Mouse (Mus musculus) stomach, embryonic 14.5 days (tissue): ENCODE results near the gene Surf1. TPM values are rescaled to one million over a fixed set of nuclear protein-coding genes. Genes with fewer than 3 reads are reported as not detected.

Experiments used
- ATAC-seq: fragments of 200-750 bp; cut with Nextera tagmentation; 2 replicates; pipeline ENCODE4 v1.8.0; 2017; ENCODE audit warnings: low read depth, moderate TSS enrichment; ENCODE audit not compliant: insufficient number of reproducible peaks, insufficient read depth, low FRiP score
- H3K27ac ChIP-seq: fragments of 300-500 bp; sonication (generic); 2 replicates; pipeline ENCODE4 v1.5.1; 2014; ENCODE audit warnings: mild to moderate bottlenecking, low read length, moderate library complexity, mixed read lengths
- H3K27me3 ChIP-seq: fragments of 300-500 bp; sonication (generic); 2 replicates; pipeline ENCODE4 v1.6.1; 2014; ENCODE audit warnings: low read length, control low read depth, mixed read lengths; ENCODE audit not compliant: control insufficient read depth, insufficient read depth
- H3K36me3 ChIP-seq: fragments of 300-500 bp; sonication (generic); 2 replicates; pipeline ENCODE4 v1.6.1; 2014; ENCODE audit warnings: mild to moderate bottlenecking, control low read depth, low read length, moderate library complexity, mixed read lengths; ENCODE audit not compliant: control insufficient read depth, insufficient read depth
- H3K4me1 ChIP-seq: fragments of 300-500 bp; sonication (generic); 2 replicates; pipeline ENCODE4 v1.6.1; 2014; ENCODE audit warnings: low read length, control low read depth, mixed read lengths; ENCODE audit not compliant: control insufficient read depth, insufficient read depth
- H3K4me2 ChIP-seq: fragments of 300-500 bp; sonication (generic); replicated peaks from 2 replicates; pipeline ENCODE4 v1.6.1; 2014; ENCODE audit warnings: low read depth, low read length, control low read depth
- H3K4me3 ChIP-seq: fragments of 300-500 bp; sonication (generic); 2 replicates; pipeline ENCODE4 v1.5.1; 2014; ENCODE audit warnings: low read depth, low read length, control low read depth
- H3K9ac ChIP-seq: fragments of 300-500 bp; sonication (generic); replicated peaks from 2 replicates; pipeline ENCODE4 v1.6.1; 2014; ENCODE audit warnings: low read depth, mild to moderate bottlenecking, control low read depth, low read length, moderate library complexity, mixed read lengths
- H3K9me3 ChIP-seq: fragments of 300-500 bp; sonication (generic); 2 replicates; pipeline ENCODE4 v1.6.1; 2016; ENCODE audit warnings: low read depth, low read length, control low read depth; ENCODE audit not compliant: control insufficient read depth
- WGBS: fragments of 180-500 bp; shearing (Covaris S2); extraction: QIAGEN DNeasy Blood & Tissue Kit; methylation state at CpG from one replicate; pipeline ENCODE4 v1.1.7; 2014; 5-methylcytosine and 5-hydroxymethylcytosine counted together
- polyA plus RNA-seq: library from polyadenylated mRNA; unstranded; fragments of >200 nt; fragmentation: Nextera tagmentation; extraction: Ambion mirVana; gene quantifications from 2 replicates; pipeline ENCODE4 v1.2.1, GENCODE M21; 2014

Gene Surf1
- polyA plus RNA-seq, 1 experiment from 2014 or later = 50.4 TPM

GRCm38 (mm10) chr2:26952866-26953265 is 36.5 kb upstream of the Surf1 start:
- no peak overlapping the region for H3K4me2 ChIP-seq

GRCm38 (mm10) chr2:26952193-26952592 is 35.9 kb upstream of the Surf1 start:
- no peak for ATAC-seq
- WGBS = 88% methylated on average over 4 of the region's 4 CpGs
- peaks cover 52% of the 10 kb centered on the region for H3K36me3 ChIP-seq
- H3K4me1 ChIP-seq = no peaks in the 10 kb centered on the region
- no peak overlapping the region for H3K4me2 ChIP-seq
- no peaks in the 10 kb centered on the region for H3K27me3 ChIP-seq
- no peak overlapping the region for H3K27ac ChIP-seq
- no peak overlapping the region for H3K4me3 ChIP-seq
- 0 out of 2 replicates have a peak overlapping the region, but pooled peaks have one; percentile 10 for H3K9ac ChIP-seq
- H3K9me3 ChIP-seq = no peaks in the 10 kb centered on the region

More at GRCm38 (mm10) chr2:26952866-26953265, 36.5 kb upstream of the Surf1 start:
- WGBS = 87% methylated on average over 8 of the region's 8 CpGs
- no peak overlapping the region for H3K27ac ChIP-seq
- ATAC-seq = no peak
- H3K4me3 ChIP-seq = no peak overlapping the region
- no peaks in the 10 kb centered on the region for H3K9me3 ChIP-seq
- H3K27me3 ChIP-seq = no peaks in the 10 kb centered on the region
- H3K36me3 ChIP-seq = peaks cover 59% of the 10 kb centered on the region
- no peaks in the 10 kb centered on the region for H3K4me1 ChIP-seq
- no peak overlapping the region for H3K9ac ChIP-seq

GRCm38 (mm10) chr2:26951346-26951905 is 35.1 kb upstream of the Surf1 start:
- Histone ChIP-seq H3K27me3 (no peaks in the 10 kb centered on the region), H3K4me1 (no peaks in the 10 kb centered on the region), H3K27ac (no peak overlapping the region), H3K4me2 (no peak overlapping the region), H3K36me3 (peaks cover 45% of the 10 kb centered on the region), H3K4me3 (no peak overlapping the region), H3K9ac (0 out of 2 replicates have a peak overlapping the region, but pooled peaks have one; percentile 10), H3K9me3 (no peaks in the 10 kb centered on the region)
- 83% methylated on average over 8 of the region's 8 CpGs for WGBS
- ATAC-seq = no peak

GRCm38 (mm10) chr2:26950411-26950810 is 34.1 kb upstream of the Surf1 start:
- Histone ChIP-seq H3K4me1 (no peaks in the 10 kb centered on the region), H3K9me3 (no peaks in the 10 kb centered on the region), H3K27me3 (no peaks in the 10 kb centered on the region), H3K4me2 (no peak overlapping the region), H3K36me3 (peaks cover 34% of the 10 kb centered on the region), H3K4me3 (no peak overlapping the region), H3K9ac (no peak overlapping the region), H3K27ac (no peak overlapping the region)
- ATAC-seq = no peak
- 79% methylated on average over 2 of the region's 2 CpGs for WGBS

- H3K9me3 ChIP-seq = no peaks in the 10 kb centered on the region
- ATAC-seq = no peak
- H3K27me3 ChIP-seq = no peaks in the 10 kb centered on the region
- 77% methylated on average over 3 of the region's 3 CpGs for WGBS
- H3K4me3 ChIP-seq = no peak overlapping the region
- H3K4me2 ChIP-seq = no peak overlapping the region
- no peaks in the 10 kb centered on the region for H3K4me1 ChIP-seq
- H3K9ac ChIP-seq = no peak overlapping the region
- H3K27ac ChIP-seq = no peak overlapping the region
- H3K36me3 ChIP-seq = no peaks in the 10 kb centered on the region
Observed at GRCm38 (mm10) chr2:26943253-26943652, 26.9 kb upstream of the Surf1 start.

GRCm38 (mm10) chr2:26941539-26941938 is 25.2 kb upstream of the Surf1 start:
- H3K4me3 ChIP-seq = no peak overlapping the region
- H3K4me1 ChIP-seq = no peaks in the 10 kb centered on the region
- ATAC-seq = no peak
- no peaks in the 10 kb centered on the region for H3K36me3 ChIP-seq
- no peaks in the 10 kb centered on the region for H3K9me3 ChIP-seq
- H3K27ac ChIP-seq = no peak overlapping the region
- H3K9ac ChIP-seq = no peak overlapping the region
- H3K4me2 ChIP-seq = no peak overlapping the region
- no peaks in the 10 kb centered on the region for H3K27me3 ChIP-seq
- WGBS = 39% methylated on average over 5 of the region's 5 CpGs

- ATAC-seq = no peak
- Histone ChIP-seq H3K36me3 (no peaks in the 10 kb centered on the region), H3K9ac (no peak overlapping the region), H3K4me1 (peaks cover 8% of the 10 kb centered on the region), H3K9me3 (no peaks in the 10 kb centered on the region), H3K4me3 (no peak overlapping the region), H3K4me2 (no peak overlapping the region), H3K27ac (no peak overlapping the region), H3K27me3 (no peaks in the 10 kb centered on the region)
- 63% methylated on average over 1 of the region's 1 CpGs for whole genome bisulfite sequencing
Observed at GRCm38 (mm10) chr2:26936425-26936824, 20.1 kb upstream of the Surf1 start.

GRCm38 (mm10) chr2:26935286-26935685 is 19.0 kb upstream of the Surf1 start:
- H3K27ac ChIP-seq = no peak overlapping the region

More at GRCm38 (mm10) chr2:26935286-26935685, 19.0 kb upstream of the Surf1 start:
- Histone ChIP-seq H3K9me3 (no peaks in the 10 kb centered on the region), H3K4me1 (peaks cover 9% of the 10 kb centered on the region), H3K4me2 (no peak overlapping the region), H3K36me3 (peaks cover 8% of the 10 kb centered on the region; the same call in 1 of the 2 replicates), H3K9ac (no peak overlapping the region), H3K27me3 (no peaks in the 10 kb centered on the region), H3K4me3 (no peak overlapping the region)
- no peak for ATAC-seq
- whole genome bisulfite sequencing = 81% methylated on average over 2 of the region's 2 CpGs
